Mouse (Mus musculus) urinary bladder, adult 2 months (tissue): ENCODE data around the gene Hspg2. TPM values are rescaled to one million over a fixed set of nuclear protein-coding genes. Genes with fewer than 3 reads are reported as not detected.

Source experiments
- DNase-seq: peaks from one replicate; pipeline ENCODE4 v3.0.0; 2022; ENCODE audit warnings: low spot score
- polyA plus RNA-seq: library from polyadenylated mRNA; depleted of rRNA; stranded (reverse); fragments of >200 nt; gene quantifications from 2 replicates; pipeline ENCODE4 v1.2.3, GENCODE M21; 2012

The Hspg2 gene
- polyA plus RNA-seq, 1 experiment: 35.5 TPM

- no peak for DNase-seq
Observed at GRCm38 (mm10) chr4:137480993-137481340, 12.4 kb downstream of the Hspg2 start.

GRCm38 (mm10) chr4:137481381-137482030 lies 12.9 kb downstream of the Hspg2 start:
- DNase-seq: no peak

- no peak for DNase-seq
Observed at GRCm38 (mm10) chr4:137483871-137484270, 15.3 kb downstream of the Hspg2 start.

- DNase-seq: no peak
Observed at GRCm38 (mm10) chr4:137484586-137484985, 16.0 kb downstream of the Hspg2 start.

- no peak for DNase-seq
Observed at GRCm38 (mm10) chr4:137485258-137485960, 16.8 kb downstream of the Hspg2 start.

- DNase-seq: no peak
Observed at GRCm38 (mm10) chr4:137486081-137487014, 17.8 kb downstream of the Hspg2 start.

GRCm38 (mm10) chr4:137487286-137488000 lies 18.9 kb downstream of the Hspg2 start:
- no peak for DNase-seq

GRCm38 (mm10) chr4:137488038-137488437 lies 19.5 kb downstream of the Hspg2 start:
- no peak for DNase-seq

- no peak for DNase-seq
Observed at GRCm38 (mm10) chr4:137488571-137489303, 20.2 kb downstream of the Hspg2 start.

- DNase-seq: no peak
Observed at GRCm38 (mm10) chr4:137489996-137490395, 21.4 kb downstream of the Hspg2 start.

- DNase-seq: no peak
Observed at GRCm38 (mm10) chr4:137492563-137492962, 24.0 kb downstream of the Hspg2 start.

GRCm38 (mm10) chr4:137493187-137493586 lies 24.6 kb downstream of the Hspg2 start:
- DNase-seq: no peak

GRCm38 (mm10) chr4:137494751-137495500 lies 26.4 kb downstream of the Hspg2 start:
- no peak for DNase-seq

- DNase-seq: no peak
Observed at GRCm38 (mm10) chr4:137495501-137496100, 27.0 kb downstream of the Hspg2 start.

- DNase-seq: no peak
Observed at GRCm38 (mm10) chr4:137497367-137497766, 28.8 kb downstream of the Hspg2 start.

GRCm38 (mm10) chr4:137497892-137498722 lies 29.5 kb downstream of the Hspg2 start:
- DNase-seq: no peak

GRCm38 (mm10) chr4:137498882-137499583 lies 30.5 kb downstream of the Hspg2 start:
- no peak for DNase-seq

GRCm38 (mm10) chr4:137500149-137500548 lies 31.6 kb downstream of the Hspg2 start:
- no peak for DNase-seq
